Mouse (Mus musculus): Measurements from ENCODE around the gene Farp1. TPM values are rescaled to one million over a fixed set of nuclear protein-coding genes. Genes with fewer than 3 reads are reported as not detected.
A peak's percentile ranks its signal among the peaks of the same experiment; 100 is the strongest.
"Not testable (repeated sequence)": the region's sequence is repeated elsewhere in the genome, so short reads cannot be mapped to it uniquely, and the experiment has no call there.

Farp1 gene
- polyA plus RNA-seq, 1 experiment from 2014 or later: 2.3 TPM

DNA sequence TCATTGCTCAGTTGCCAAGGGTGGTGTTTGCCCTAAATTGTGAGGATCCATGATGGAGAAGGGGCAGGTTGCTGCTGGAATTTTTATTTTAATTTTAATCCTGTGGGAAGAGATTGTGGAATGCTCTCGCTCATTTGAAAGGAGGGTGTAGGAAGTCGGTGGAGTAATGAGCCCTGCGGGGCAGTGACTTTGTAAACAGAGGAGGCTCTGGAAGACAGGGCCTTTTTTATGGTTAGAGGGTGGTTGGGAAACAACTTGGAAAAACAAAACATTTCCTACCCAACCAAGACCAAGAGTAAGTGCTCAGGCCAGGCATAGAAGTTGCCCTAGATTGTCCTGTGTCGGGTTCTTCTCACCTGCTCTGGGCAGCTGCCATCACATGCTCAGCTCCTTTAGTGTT is 146.8 kb downstream of the Farp1 start:
- ATAC-seq (no peak), DNase-seq (no peak)
- no peaks in the 10 kb centered on the region for H3K27me3 ChIP-seq (ENCODE audit: insufficient read depth, low read length)
- H3K4me2 ChIP-seq (ENCODE audit: low read depth, low read length): no peak overlapping the region
- H3K9me3 ChIP-seq (ENCODE audit: low read length): no peaks in the 10 kb centered on the region
- H3K9ac ChIP-seq (replicated peaks): no peak overlapping the region
- peaks cover 10% of the 10 kb centered on the region for H3K4me1 ChIP-seq (ENCODE audit: insufficient read depth)
- no peak for TF ChIP-seq EP300 (IDR thresholded peaks at IDR 0.05; ENCODE audit: low read depth)
- no peak for TF ChIP-seq CTCF (IDR thresholded peaks at IDR 0.05; ENCODE audit: low read depth)
- no peak overlapping the region for H3K27ac ChIP-seq (ENCODE audit: low read depth)
- no peak overlapping the region for H3K4me3 ChIP-seq (ENCODE audit: low read depth, low read length)
- H3K36me3 ChIP-seq (replicated peaks; ENCODE audit: insufficient read depth, low read length): no peaks in the 10 kb centered on the region
- 59% methylated on average over 4 of the region's 4 CpGs for WGBS (ENCODE audit: insufficient replicate concordance)

DNA sequence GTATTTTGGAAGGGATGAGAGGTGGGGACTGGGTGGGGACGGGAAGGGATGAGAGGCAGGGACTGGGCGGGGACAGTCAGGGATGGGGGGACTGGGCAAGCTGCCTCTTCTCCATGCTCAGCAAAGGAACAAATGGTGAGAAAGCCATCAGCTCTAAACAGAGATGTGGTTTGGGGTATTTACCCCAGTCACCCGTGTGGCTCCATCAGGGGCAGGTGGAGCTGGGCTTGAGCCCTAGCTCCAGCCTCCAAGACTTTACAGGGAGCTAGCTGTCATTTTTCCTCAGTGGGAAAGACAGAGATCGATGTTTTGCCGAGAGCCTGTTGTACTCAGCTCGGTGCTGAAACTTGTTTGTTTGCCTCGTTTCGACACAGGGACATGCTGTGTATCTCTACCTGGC is 148.0 kb downstream of the Farp1 start:
- Histone ChIP-seq H3K4me3 (ENCODE audit: low read depth, low read length) (no peak overlapping the region), H3K27ac (ENCODE audit: low read depth) (peak overlapping the region; percentile 26; the same call in 1 of the 2 replicates), H3K36me3 (replicated peaks; ENCODE audit: insufficient read depth, low read length) (no peaks in the 10 kb centered on the region), H3K4me1 (ENCODE audit: insufficient read depth) (peaks cover 10% of the 10 kb centered on the region), H3K9ac (replicated peaks) (no peak overlapping the region), H3K9me3 (ENCODE audit: low read length) (no peaks in the 10 kb centered on the region), H3K4me2 (ENCODE audit: low read depth, low read length) (no peak overlapping the region), H3K27me3 (ENCODE audit: insufficient read depth, low read length) (no peaks in the 10 kb centered on the region)
- DNase-seq (no peak), ATAC-seq (peak; percentile 79)
- WGBS (ENCODE audit: insufficient replicate concordance): 69% methylated on average over 8 of the region's 8 CpGs
- TF ChIP-seq EP300 (IDR thresholded peaks at IDR 0.05; ENCODE audit: low read depth) (no peak), CTCF (IDR thresholded peaks at IDR 0.05; ENCODE audit: low read depth) (no peak)

DNA sequence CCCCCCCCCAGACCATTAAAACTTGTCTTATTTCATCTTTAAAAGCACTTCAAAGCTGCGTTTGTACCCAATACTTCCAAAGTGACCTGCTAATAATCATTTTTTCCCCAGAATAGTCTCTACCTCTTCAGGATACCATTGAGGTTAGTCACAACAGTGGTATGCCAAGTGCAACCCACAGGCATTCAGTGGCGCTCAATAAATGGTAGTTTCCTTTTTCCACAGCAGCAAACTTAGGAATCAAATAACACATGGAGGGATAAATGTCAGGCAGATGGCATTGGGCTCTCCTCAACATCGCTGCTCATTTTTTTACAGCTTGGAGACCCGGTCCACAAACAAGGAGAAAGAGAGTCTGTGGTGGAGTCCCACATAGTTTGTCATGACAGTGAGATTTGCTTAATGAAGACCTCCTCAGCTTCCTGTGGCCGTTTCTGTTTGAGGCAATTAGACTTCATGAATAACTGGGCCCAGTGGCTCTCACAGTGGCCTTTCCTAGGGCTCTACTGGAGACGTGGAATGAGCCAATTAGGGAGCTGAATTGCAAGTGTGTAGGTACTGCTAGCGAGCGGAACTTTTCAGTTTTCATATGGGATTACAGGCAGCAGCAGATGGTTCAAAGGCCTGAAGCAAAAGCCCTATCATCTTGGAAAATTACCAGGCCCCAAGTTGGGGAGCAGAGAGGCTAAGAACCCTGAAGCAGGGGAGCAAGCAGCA is 148.6 kb downstream of the Farp1 start:
- H3K9me3 ChIP-seq (ENCODE audit: low read length): no peaks in the 10 kb centered on the region
- DNase-seq: no peak
- H3K4me2 ChIP-seq (ENCODE audit: low read depth, low read length): no peak overlapping the region
- H3K4me1 ChIP-seq (ENCODE audit: insufficient read depth): peaks cover 10% of the 10 kb centered on the region
- H3K27me3 ChIP-seq (ENCODE audit: insufficient read depth, low read length): no peaks in the 10 kb centered on the region
- 79% methylated on average over 8 of the region's 8 CpGs for WGBS (ENCODE audit: insufficient replicate concordance)
- H3K9ac ChIP-seq (replicated peaks): no peak overlapping the region
- no peak overlapping the region for H3K4me3 ChIP-seq (ENCODE audit: low read depth, low read length)
- TF ChIP-seq EP300 (IDR thresholded peaks at IDR 0.05; ENCODE audit: low read depth): no peak
- TF ChIP-seq CTCF (IDR thresholded peaks at IDR 0.05; ENCODE audit: low read depth): no peak
- ATAC-seq: peak; percentile 25; the same call in 1 of the 2 replicates
- no peaks in the 10 kb centered on the region for H3K36me3 ChIP-seq (replicated peaks; ENCODE audit: insufficient read depth, low read length)
- peak overlapping the region; percentile 26; the same call in 1 of the 2 replicates for H3K27ac ChIP-seq (ENCODE audit: low read depth)

DNA sequence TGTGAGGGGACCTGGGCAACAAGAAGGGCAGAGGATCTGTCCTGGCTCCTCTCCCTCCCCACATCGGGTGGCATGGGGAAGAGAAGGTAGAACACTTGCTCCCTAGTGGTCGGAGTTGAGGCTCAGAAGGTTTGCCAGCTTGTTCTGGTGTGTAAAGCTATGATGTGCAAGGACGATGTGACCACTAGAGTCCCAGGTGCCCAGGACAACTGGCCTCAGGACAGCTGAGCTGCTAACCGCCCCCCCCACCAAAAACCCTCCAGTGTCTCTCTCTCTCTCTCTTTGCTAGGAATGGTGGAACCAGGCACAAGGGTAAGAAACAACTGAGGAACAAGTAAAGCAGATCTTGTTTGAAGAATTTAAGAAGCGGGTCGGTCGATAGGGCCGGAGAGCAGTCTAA is 149.4 kb downstream of the Farp1 start:
- Histone ChIP-seq H3K27me3 (ENCODE audit: insufficient read depth, low read length) (no peaks in the 10 kb centered on the region), H3K9ac (replicated peaks) (no peak overlapping the region), H3K4me2 (ENCODE audit: low read depth, low read length) (no peak overlapping the region), H3K36me3 (replicated peaks; ENCODE audit: insufficient read depth, low read length) (no peaks in the 10 kb centered on the region), H3K4me1 (ENCODE audit: insufficient read depth) (peaks cover 10% of the 10 kb centered on the region), H3K4me3 (ENCODE audit: low read depth, low read length) (no peak overlapping the region), H3K27ac (ENCODE audit: low read depth) (no peak overlapping the region), H3K9me3 (ENCODE audit: low read length) (no peaks in the 10 kb centered on the region)
- ATAC-seq (no peak), DNase-seq (no peak)
- no peak for TF ChIP-seq CTCF (IDR thresholded peaks at IDR 0.05; ENCODE audit: low read depth)
- no peak for TF ChIP-seq EP300 (IDR thresholded peaks at IDR 0.05; ENCODE audit: low read depth)
- 83% methylated on average over 8 of the region's 8 CpGs for WGBS (ENCODE audit: insufficient replicate concordance)

DNA sequence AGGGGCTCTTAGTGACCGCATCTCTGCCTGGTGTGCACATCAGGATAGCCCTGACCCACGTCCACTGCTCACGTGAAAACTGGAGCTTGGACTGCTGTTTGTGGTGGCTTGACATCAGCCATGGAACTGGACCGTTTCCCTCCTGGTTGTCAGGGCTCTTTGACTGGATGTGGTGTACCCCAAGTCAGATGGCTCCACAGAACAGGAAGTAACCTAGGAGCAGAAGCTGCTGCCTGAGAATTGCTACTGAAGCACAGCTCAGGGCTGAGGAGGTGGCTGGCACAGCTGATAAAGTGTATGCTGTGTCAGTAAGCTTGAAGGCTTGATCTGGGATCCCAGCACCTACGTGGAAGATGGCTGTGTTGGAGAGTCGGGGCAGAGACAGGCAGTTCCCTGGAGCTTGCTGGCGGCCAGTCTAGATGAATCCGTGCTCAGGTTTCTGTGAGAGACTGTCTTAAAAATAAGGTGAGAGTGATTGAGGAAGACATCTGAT is 151.4 kb downstream of the Farp1 start:
- Histone ChIP-seq H3K36me3 (replicated peaks; ENCODE audit: insufficient read depth, low read length) (no peaks in the 10 kb centered on the region), H3K4me3 (ENCODE audit: low read depth, low read length) (no peak overlapping the region), H3K4me2 (ENCODE audit: low read depth, low read length) (no peak overlapping the region), H3K4me1 (ENCODE audit: insufficient read depth) (peaks cover 10% of the 10 kb centered on the region), H3K27ac (ENCODE audit: low read depth) (no peak overlapping the region), H3K9me3 (ENCODE audit: low read length) (no peaks in the 10 kb centered on the region), H3K27me3 (ENCODE audit: insufficient read depth, low read length) (no peaks in the 10 kb centered on the region), H3K9ac (replicated peaks) (no peak overlapping the region)
- DNase-seq: no peak
- 66% methylated on average over 8 of the region's 8 CpGs for WGBS (ENCODE audit: insufficient replicate concordance)
- TF ChIP-seq CTCF (IDR thresholded peaks at IDR 0.05; ENCODE audit: low read depth) (no peak), EP300 (IDR thresholded peaks at IDR 0.05; ENCODE audit: low read depth) (no peak)
- ATAC-seq: no peak

DNA sequence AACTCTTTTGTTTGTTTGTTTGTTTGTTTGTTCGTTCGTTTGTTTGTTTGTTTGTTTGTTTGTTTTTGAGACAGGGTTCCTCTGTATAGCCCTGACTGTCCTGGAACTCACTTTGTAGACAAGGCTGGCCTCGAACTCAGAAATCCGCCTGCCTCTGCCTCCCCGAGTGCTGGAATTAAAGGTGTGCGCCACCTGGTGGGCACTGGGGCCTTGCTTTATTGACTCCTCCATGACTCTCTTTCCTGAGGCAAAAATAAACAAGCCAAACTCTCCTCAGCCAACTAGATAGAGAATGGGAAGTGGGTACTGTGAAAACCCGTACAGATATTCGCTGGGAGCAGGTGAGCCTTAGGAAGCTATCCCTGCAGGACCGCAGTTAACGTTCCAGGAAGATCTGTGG is 154.8 kb downstream of the Farp1 start:
- not testable (repeated sequence) for H3K36me3 ChIP-seq (replicated peaks; ENCODE audit: insufficient read depth, low read length); H3K4me3 ChIP-seq (ENCODE audit: low read depth, low read length); H3K27me3 ChIP-seq (ENCODE audit: insufficient read depth, low read length); H3K4me2 ChIP-seq (ENCODE audit: low read depth, low read length); H3K4me1 ChIP-seq (ENCODE audit: insufficient read depth); H3K9ac ChIP-seq (replicated peaks); H3K9me3 ChIP-seq (ENCODE audit: low read length)
- DNase-seq (peak; percentile 44), ATAC-seq (peak; percentile 37)
- peak overlapping the region; percentile 56; the same call in 1 of the 2 replicates for H3K27ac ChIP-seq (ENCODE audit: low read depth)
- 78% methylated on average over 10 of the region's 10 CpGs for WGBS (ENCODE audit: insufficient replicate concordance)
- TF ChIP-seq CTCF (IDR thresholded peaks at IDR 0.05; ENCODE audit: low read depth): peak; percentile 59
